Mouse (Mus musculus) midbrain, embryonic 13.5 days (tissue): Measurements from ENCODE around the gene Tmem200b. TPM values are rescaled to one million over a fixed set of nuclear protein-coding genes. Genes with fewer than 3 reads are reported as not detected.

ENCODE experiments used
- ATAC-seq: fragments of 200-750 bp; cut with Nextera tagmentation; 2 replicates; pipeline ENCODE4 v1.8.0; 2017; ENCODE audit warnings: mild to moderate bottlenecking, moderate TSS enrichment, moderate library complexity
- H3K27ac ChIP-seq: fragments of 300-500 bp; sonication (generic); 2 replicates; pipeline ENCODE4 v1.5.1; 2015; ENCODE audit warnings: inconsistent platforms, mild to moderate bottlenecking, moderate library complexity
- H3K27me3 ChIP-seq: fragments of 300-500 bp; sonication (generic); 2 replicates; pipeline ENCODE4 v1.6.1; 2015; ENCODE audit warnings: mild to moderate bottlenecking, inconsistent platforms
- H3K36me3 ChIP-seq: fragments of 300-500 bp; sonication (generic); 2 replicates; pipeline ENCODE4 v1.6.1; 2015; ENCODE audit warnings: mild to moderate bottlenecking, inconsistent platforms
- H3K4me1 ChIP-seq: fragments of 300-500 bp; sonication (generic); replicated peaks from 2 replicates; pipeline ENCODE4 v1.6.1; 2015; ENCODE audit warnings: inconsistent platforms
- H3K4me2 ChIP-seq: fragments of 300-500 bp; sonication (generic); replicated peaks from 2 replicates; pipeline ENCODE4 v1.6.1; 2015; ENCODE audit warnings: moderate library complexity, mild to moderate bottlenecking, inconsistent platforms
- H3K4me3 ChIP-seq: fragments of 300-500 bp; sonication (generic); replicated peaks from 2 replicates; pipeline ENCODE4 v1.5.1; 2015; ENCODE audit warnings: mild to moderate bottlenecking, inconsistent platforms
- H3K9ac ChIP-seq: fragments of 300-500 bp; sonication (generic); replicated peaks from 2 replicates; pipeline ENCODE4 v1.6.1; 2015; ENCODE audit warnings: mild to moderate bottlenecking, inconsistent platforms
- H3K9me3 ChIP-seq: fragments of 300-500 bp; sonication (generic); 2 replicates; pipeline ENCODE4 v1.6.1; 2016; ENCODE audit warnings: mild to moderate bottlenecking, inconsistent platforms
- WGBS: fragments of 180-500 bp; shearing (Covaris S2); methylation state at CpG from one replicate; pipeline ENCODE4 v1.1.7; 2015; 5-methylcytosine and 5-hydroxymethylcytosine counted together
- polyA plus RNA-seq: library from polyadenylated mRNA; unstranded; fragments of >200 nt; fragmentation: Nextera tagmentation; extraction: Ambion mirVana; gene quantifications from 2 replicates; pipeline ENCODE4 v1.2.1, GENCODE M21; 2015

Gene Tmem200b
- polyA plus RNA-seq, 1 experiment from 2014 or later, result not detected

- Histone ChIP-seq H3K4me1 (peaks cover 44% of the 10 kb centered on the region), H3K4me3 (no peak overlapping the region), H3K4me2 (no peak overlapping the region), H3K36me3 (no peaks in the 10 kb centered on the region), H3K27me3 (peaks cover 68% of the 10 kb centered on the region), H3K27ac (no peak overlapping the region), H3K9me3 (no peaks in the 10 kb centered on the region), H3K9ac (no peak overlapping the region)
- no peak for ATAC-seq
- WGBS, result 60% methylated on average over 10 of the region's 10 CpGs
Observed at GRCm38 (mm10) chr4:131913526-131913925, 8.0 kb upstream of the Tmem200b start.

- H3K27ac ChIP-seq, result no peak overlapping the region
- H3K27me3 ChIP-seq, result peaks cover 74% of the 10 kb centered on the region
- no peaks in the 10 kb centered on the region for H3K36me3 ChIP-seq
- H3K4me2 ChIP-seq, result no peak overlapping the region
- WGBS, result 7% methylated on average over 9 of the region's 9 CpGs
- H3K9me3 ChIP-seq, result no peaks in the 10 kb centered on the region
- no peak overlapping the region for H3K4me3 ChIP-seq
- H3K9ac ChIP-seq, result no peak overlapping the region
- peaks cover 50% of the 10 kb centered on the region for H3K4me1 ChIP-seq
- no peak for ATAC-seq
Observed at GRCm38 (mm10) chr4:131914046-131914643, 7.4 kb upstream of the Tmem200b start.

GRCm38 (mm10) chr4:131914891-131915469 is 6.6 kb upstream of the Tmem200b start:
- Histone ChIP-seq H3K4me1 (peaks cover 53% of the 10 kb centered on the region), H3K36me3 (no peaks in the 10 kb centered on the region), H3K9ac (0 out of 2 replicates have a peak overlapping the region, but pooled peaks have one; percentile 37), H3K4me2 (peak overlapping the region; percentile 56), H3K27me3 (peaks cover 82% of the 10 kb centered on the region), H3K9me3 (no peaks in the 10 kb centered on the region), H3K27ac (no peak overlapping the region), H3K4me3 (peak overlapping the region; percentile 29)
- ATAC-seq, result no peak
- 1% methylated on average over 31 of the region's 31 CpGs for WGBS

- H3K27me3 ChIP-seq, result peaks cover 91% of the 10 kb centered on the region
- 0 out of 2 replicates have a peak overlapping the region, but pooled peaks have one; percentile 37 for H3K9ac ChIP-seq
- peaks cover 53% of the 10 kb centered on the region for H3K4me1 ChIP-seq
- H3K27ac ChIP-seq, result no peak overlapping the region
- H3K4me2 ChIP-seq, result peak overlapping the region; percentile 56; the same call in 1 of the 2 replicates
- H3K4me3 ChIP-seq, result no peak overlapping the region; the same call in 1 of the 2 replicates
- ATAC-seq, result no peak
- no peaks in the 10 kb centered on the region for H3K9me3 ChIP-seq
- WGBS, result 22% methylated on average over 13 of the region's 13 CpGs
- H3K36me3 ChIP-seq, result no peaks in the 10 kb centered on the region
Observed at GRCm38 (mm10) chr4:131915821-131916328, 5.7 kb upstream of the Tmem200b start.

GRCm38 (mm10) chr4:131916425-131916824 is 5.1 kb upstream of the Tmem200b start:
- Histone ChIP-seq H3K9ac (no peak overlapping the region), H3K4me3 (no peak overlapping the region), H3K4me1 (peaks cover 55% of the 10 kb centered on the region), H3K27me3 (peaks cover 97% of the 10 kb centered on the region), H3K27ac (no peak overlapping the region), H3K36me3 (no peaks in the 10 kb centered on the region), H3K4me2 (no peak overlapping the region), H3K9me3 (no peaks in the 10 kb centered on the region)
- 0 out of 2 replicates have a peak, but pooled peaks have one; percentile 21 for ATAC-seq
- 5% methylated on average over 15 of the region's 15 CpGs for whole genome bisulfite sequencing

- Histone ChIP-seq H3K27ac (no peak overlapping the region), H3K27me3 (peaks cover 99% of the 10 kb centered on the region), H3K9me3 (no peaks in the 10 kb centered on the region), H3K4me3 (no peak overlapping the region), H3K4me2 (no peak overlapping the region), H3K36me3 (no peaks in the 10 kb centered on the region), H3K9ac (no peak overlapping the region), H3K4me1 (peaks cover 61% of the 10 kb centered on the region)
- ATAC-seq, result no peak
- WGBS, result 85% methylated on average over 10 of the region's 10 CpGs
Observed at GRCm38 (mm10) chr4:131917010-131917555, 4.5 kb upstream of the Tmem200b start.

GRCm38 (mm10) chr4:131918026-131918533 is 3.5 kb upstream of the Tmem200b start:
- no peak for ATAC-seq
- no peak overlapping the region for H3K27ac ChIP-seq
- H3K4me2 ChIP-seq, result no peak overlapping the region
- peaks cover 7% of the 10 kb centered on the region; the same call in 1 of the 2 replicates for H3K36me3 ChIP-seq
- H3K9me3 ChIP-seq, result no peaks in the 10 kb centered on the region
- no peak overlapping the region for H3K4me3 ChIP-seq
- H3K9ac ChIP-seq, result no peak overlapping the region
- H3K4me1 ChIP-seq, result peaks cover 67% of the 10 kb centered on the region
- H3K27me3 ChIP-seq, result peaks cover 99% of the 10 kb centered on the region
- WGBS, result 59% methylated on average over 7 of the region's 7 CpGs

- 13% methylated on average over 15 of the region's 15 CpGs for WGBS
- Histone ChIP-seq H3K4me3 (no peak overlapping the region), H3K9ac (no peak overlapping the region), H3K9me3 (no peaks in the 10 kb centered on the region), H3K36me3 (peaks cover 11% of the 10 kb centered on the region), H3K27me3 (peaks cover 99% of the 10 kb centered on the region), H3K27ac (no peak overlapping the region), H3K4me2 (no peak overlapping the region), H3K4me1 (peaks cover 61% of the 10 kb centered on the region)
- no peak for ATAC-seq
Observed at GRCm38 (mm10) chr4:131918711-131919500, 2.7 kb upstream of the Tmem200b start.

- Histone ChIP-seq H3K36me3 (peaks cover 18% of the 10 kb centered on the region), H3K9me3 (no peaks in the 10 kb centered on the region), H3K4me2 (peak overlapping the region; percentile 78; the same call in 1 of the 2 replicates), H3K27me3 (peaks cover 100% of the 10 kb centered on the region), H3K4me1 (peaks cover 68% of the 10 kb centered on the region), H3K9ac (no peak overlapping the region), H3K27ac (no peak overlapping the region), H3K4me3 (peak overlapping the region; percentile 48; the same call in 1 of the 2 replicates)
- no peak for ATAC-seq
- 10% methylated on average over 15 of the region's 15 CpGs for WGBS
Observed at GRCm38 (mm10) chr4:131919506-131920140, 1.9 kb upstream of the Tmem200b start.

GRCm38 (mm10) chr4:131920141-131920594 is 1.4 kb upstream of the Tmem200b start:
- H3K9me3 ChIP-seq, result no peaks in the 10 kb centered on the region
- ATAC-seq, result no peak
- peak overlapping the region; percentile 78 for H3K4me2 ChIP-seq
- no peak overlapping the region for H3K27ac ChIP-seq
- H3K4me1 ChIP-seq, result peaks cover 68% of the 10 kb centered on the region
- WGBS, result 2% methylated on average over 51 of the region's 51 CpGs
- peak overlapping the region; percentile 48 for H3K4me3 ChIP-seq
- H3K36me3 ChIP-seq, result peaks cover 24% of the 10 kb centered on the region
- H3K27me3 ChIP-seq, result peaks cover 99% of the 10 kb centered on the region
- 0 out of 2 replicates have a peak overlapping the region, but pooled peaks have one; percentile 25 for H3K9ac ChIP-seq
